In the genomic region with DNA sequence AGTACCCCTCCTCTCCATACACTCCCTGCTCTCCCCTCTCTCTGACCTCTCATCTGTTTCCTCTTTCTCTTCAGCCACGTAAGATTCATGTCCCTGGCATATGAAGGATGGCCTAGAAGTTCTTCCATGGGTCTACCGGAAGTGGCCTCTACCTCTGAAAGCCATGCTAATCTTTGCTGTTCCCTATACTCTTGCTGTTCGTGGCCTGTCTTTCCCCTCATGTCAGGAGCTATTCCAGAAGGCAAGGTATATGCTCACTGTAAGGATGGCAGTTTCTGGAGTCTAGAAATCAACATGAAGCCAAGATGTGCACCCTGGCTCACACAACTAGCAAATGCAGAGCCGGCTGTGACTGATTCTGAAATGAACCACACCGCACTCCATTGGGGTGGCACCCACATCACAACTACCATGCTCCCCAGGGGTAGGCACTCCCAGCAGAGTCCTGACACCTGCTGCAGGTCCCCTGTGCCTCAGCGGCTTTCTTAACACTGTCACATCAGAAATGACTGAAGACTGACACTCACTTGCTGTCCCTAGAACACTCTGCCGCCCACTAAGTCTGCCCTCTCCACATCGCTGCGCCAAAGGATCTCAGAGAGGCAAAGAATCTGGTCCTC, we compare ENCODE assay signal across 8 mouse cellular contexts. TPM values are rescaled to one million over a fixed set of nuclear protein-coding genes. Genes with fewer than 3 reads are reported as not detected.
DNase-seq lines count a peak whose midpoint lies in the region; ATAC-seq lines count a peak whose summit lies in the region.

No protein-coding gene starts in this region.

- peaks cover 14% of the 10 kb centered on the region; the same call in 1 of the 2 replicates for H3K36me3 ChIP-seq in lung, embryonic 15.5 days
- peaks cover 9% of the 10 kb centered on the region for H3K36me3 ChIP-seq in embryonic facial prominence, embryonic 13.5 days
- no peaks in the 10 kb centered on the region for H3K36me3 ChIP-seq in limb, embryonic 11.5 days (ENCODE audit: control insufficient read depth, insufficient read depth, low read length)
- H3K36me3 ChIP-seq in stomach, embryonic 14.5 days (ENCODE audit: control insufficient read depth, insufficient read depth, low read length) = peaks cover 16% of the 10 kb centered on the region

- H3K4me1 ChIP-seq in lung, embryonic 15.5 days = peaks cover 11% of the 10 kb centered on the region
- peaks cover 21% of the 10 kb centered on the region for H3K4me1 ChIP-seq in embryonic facial prominence, embryonic 13.5 days
- peaks cover 4% of the 10 kb centered on the region; the same call in 1 of the 2 replicates for H3K4me1 ChIP-seq in limb, embryonic 11.5 days (ENCODE audit: control insufficient read depth, insufficient read depth, low read length)
- peaks cover 18% of the 10 kb centered on the region for H3K4me1 ChIP-seq in stomach, embryonic 14.5 days (ENCODE audit: control insufficient read depth, insufficient read depth, low read length)

- ATAC-seq in lung, embryonic 15.5 days (ENCODE audit: borderline replicate concordance, extremely low read depth, low FRiP score, low TSS enrichment) = no peak; the same call in 1 of the 2 replicates
- ATAC-seq in embryonic facial prominence, embryonic 13.5 days (ENCODE audit: insufficient number of reproducible peaks, insufficient read depth, low FRiP score, low TSS enrichment, low read depth) = no peak
- no peak for ATAC-seq in limb, embryonic 11.5 days (ENCODE audit: insufficient number of reproducible peaks, low FRiP score, low TSS enrichment, low read depth)
- no peak for ATAC-seq in stomach, embryonic 14.5 days (ENCODE audit: insufficient number of reproducible peaks, insufficient read depth, low FRiP score, low read depth)

- H3K4me2 ChIP-seq in lung, embryonic 15.5 days = peak overlapping the region; percentile 50
- peak overlapping the region; percentile 52 for H3K4me2 ChIP-seq in embryonic facial prominence, embryonic 13.5 days
- peak overlapping the region; percentile 42; the same call in 1 of the 2 replicates for H3K4me2 ChIP-seq in limb, embryonic 11.5 days (ENCODE audit: low read depth, severe bottlenecking)
- peak overlapping the region; percentile 27; the same call in 1 of the 2 replicates for H3K4me2 ChIP-seq in stomach, embryonic 14.5 days (replicated peaks; ENCODE audit: low read depth, low read length)

- H3K27ac ChIP-seq in lung, embryonic 15.5 days = peak overlapping the region; percentile 70
- H3K27ac ChIP-seq in embryonic facial prominence, embryonic 13.5 days = peak overlapping the region; percentile 41
- no peak overlapping the region for H3K27ac ChIP-seq in limb, embryonic 11.5 days (replicated peaks; ENCODE audit: low read depth, low read length)
- H3K27ac ChIP-seq in stomach, embryonic 14.5 days (ENCODE audit: low read length) = peak overlapping the region; percentile 83; the same call in 1 of the 2 replicates

- DNase-seq in lung, postnatal 36 days = no peak
- peak; percentile 30 for DNase-seq in limb, embryonic 11.5 days (ENCODE audit: low spot score)
- DNase-seq in left cerebral cortex, adult 9 months (ENCODE audit: low spot score in 2 of 2) = no peak
- no peak for DNase-seq in layer of hippocampus, adult 11-12 months (ENCODE audit: low spot score)
- DNase-seq in embryo, embryonic 9.5 days (ENCODE audit: extremely low spot score) = no peak

- no peak overlapping the region for H3K9ac ChIP-seq in lung, embryonic 15.5 days
- H3K9ac ChIP-seq in embryonic facial prominence, embryonic 13.5 days = 0 out of 2 replicates have a peak overlapping the region, but pooled peaks have one; percentile 51
- H3K9ac ChIP-seq in limb, embryonic 11.5 days (ENCODE audit: low read length) = no peak overlapping the region
- no peak overlapping the region for H3K9ac ChIP-seq in stomach, embryonic 14.5 days (replicated peaks; ENCODE audit: low read depth, low read length)

- no peaks in the 10 kb centered on the region for H3K9me3 ChIP-seq in lung, embryonic 15.5 days
- H3K9me3 ChIP-seq in embryonic facial prominence, embryonic 13.5 days = no peaks in the 10 kb centered on the region
- no peaks in the 10 kb centered on the region for H3K9me3 ChIP-seq in limb, embryonic 11.5 days (ENCODE audit: control insufficient read depth, low read length)
- H3K9me3 ChIP-seq in stomach, embryonic 14.5 days (ENCODE audit: control insufficient read depth, low read depth, low read length) = no peaks in the 10 kb centered on the region

- no peak overlapping the region for H3K4me3 ChIP-seq in lung, embryonic 15.5 days
- no peak overlapping the region; the same call in 1 of the 2 replicates for H3K4me3 ChIP-seq in embryonic facial prominence, embryonic 13.5 days
- H3K4me3 ChIP-seq in limb, embryonic 11.5 days (ENCODE audit: low read depth, low read length) = no peak overlapping the region
- H3K4me3 ChIP-seq in stomach, embryonic 14.5 days (ENCODE audit: low read depth, low read length) = no peak overlapping the region

- H3K27me3 ChIP-seq in lung, embryonic 15.5 days = no peaks in the 10 kb centered on the region
- no peaks in the 10 kb centered on the region for H3K27me3 ChIP-seq in embryonic facial prominence, embryonic 13.5 days
- no peaks in the 10 kb centered on the region for H3K27me3 ChIP-seq in limb, embryonic 11.5 days (ENCODE audit: control insufficient read depth, insufficient read depth, low read length)
- H3K27me3 ChIP-seq in stomach, embryonic 14.5 days (ENCODE audit: control insufficient read depth, insufficient read depth, low read length) = no peaks in the 10 kb centered on the region

- 35% methylated on average over 9 of the region's 9 CpGs for WGBS in lung, embryonic 15.5 days
- 35% methylated on average over 9 of the region's 9 CpGs for WGBS in embryonic facial prominence, embryonic 13.5 days
- 26% methylated on average over 9 of the region's 9 CpGs for WGBS in limb, embryonic 11.5 days
- WGBS in stomach, embryonic 14.5 days = 34% methylated on average over 9 of the region's 9 CpGs

RNA-seq across cellular contexts. Expression of a gene that starts 9.4 kb away (rescaled TPM):
- polyA plus RNA-seq in lung, embryonic 15.5 days (2015; fragmentation: Nextera tagmentation; extraction: Ambion mirVana) = 52.3 and 54.0 TPM in 2 replicates
- polyA plus RNA-seq in embryonic facial prominence, embryonic 13.5 days (2015; fragmentation: Nextera tagmentation; extraction: Ambion mirVana) = 34.2 and 41.9 TPM in 2 replicates
- 36.9 and 37.6 TPM in 2 replicates for polyA plus RNA-seq in limb, embryonic 11.5 days (2014; fragmentation: Nextera tagmentation; extraction: Ambion mirVana)
- 45.4 and 47.9 TPM in 2 replicates for polyA plus RNA-seq in stomach, embryonic 14.5 days (2014; fragmentation: Nextera tagmentation; extraction: Ambion mirVana)

RNA-seq across cellular contexts. Expression of a gene that starts 39.3 kb away (rescaled TPM):
- polyA plus RNA-seq in lung, embryonic 15.5 days (2015; fragmentation: Nextera tagmentation; extraction: Ambion mirVana) = 11.4 and 11.5 TPM in 2 replicates
- 11.6 and 13.4 TPM in 2 replicates for polyA plus RNA-seq in embryonic facial prominence, embryonic 13.5 days (2015; fragmentation: Nextera tagmentation; extraction: Ambion mirVana)
- polyA plus RNA-seq in limb, embryonic 11.5 days (2014; fragmentation: Nextera tagmentation; extraction: Ambion mirVana) = 0.85 and 1.3 TPM in 2 replicates
- polyA plus RNA-seq in stomach, embryonic 14.5 days (2014; fragmentation: Nextera tagmentation; extraction: Ambion mirVana) = 33.2 and 35.2 TPM in 2 replicates

RNA-seq across cellular contexts. Expression of a gene that starts 39.5 kb away (rescaled TPM):
- polyA plus RNA-seq in lung, embryonic 15.5 days (2015; fragmentation: Nextera tagmentation; extraction: Ambion mirVana) = 0.35 and 0.75 TPM in 2 replicates
- polyA plus RNA-seq in embryonic facial prominence, embryonic 13.5 days (2015; fragmentation: Nextera tagmentation; extraction: Ambion mirVana) = 0.39 and 0.61 TPM in 2 replicates
- polyA plus RNA-seq in limb, embryonic 11.5 days (2014; fragmentation: Nextera tagmentation; extraction: Ambion mirVana) = 0.32 and 0.48 TPM in 2 replicates
- polyA plus RNA-seq in stomach, embryonic 14.5 days (2014; fragmentation: Nextera tagmentation; extraction: Ambion mirVana) = 1.2 and 1.4 TPM in 2 replicates

RNA-seq across cellular contexts. Expression of a gene that starts 52.9 kb away (rescaled TPM):
- 858 and 992 TPM in 2 replicates for polyA plus RNA-seq in lung, embryonic 15.5 days (2015; fragmentation: Nextera tagmentation; extraction: Ambion mirVana)
- polyA plus RNA-seq in embryonic facial prominence, embryonic 13.5 days (2015; fragmentation: Nextera tagmentation; extraction: Ambion mirVana) = 1,381 and 1,602 TPM in 2 replicates
- 2,345 and 2,452 TPM in 2 replicates for polyA plus RNA-seq in limb, embryonic 11.5 days (2014; fragmentation: Nextera tagmentation; extraction: Ambion mirVana)
- 1,102 and 1,256 TPM in 2 replicates for polyA plus RNA-seq in stomach, embryonic 14.5 days (2014; fragmentation: Nextera tagmentation; extraction: Ambion mirVana)

RNA-seq across cellular contexts. Expression of a gene that starts 58.0 kb away (rescaled TPM):
- 0.14 TPM in 1 of 2 replicates, not detected in the other for polyA plus RNA-seq in lung, embryonic 15.5 days (2015; fragmentation: Nextera tagmentation; extraction: Ambion mirVana)
- polyA plus RNA-seq in embryonic facial prominence, embryonic 13.5 days (2015; fragmentation: Nextera tagmentation; extraction: Ambion mirVana) = 0.18 and 0.32 TPM in 2 replicates
- 0.53 and 0.68 TPM in 2 replicates for polyA plus RNA-seq in limb, embryonic 11.5 days (2014; fragmentation: Nextera tagmentation; extraction: Ambion mirVana)
- 0.17 TPM in 1 of 2 replicates, not detected in the other for polyA plus RNA-seq in stomach, embryonic 14.5 days (2014; fragmentation: Nextera tagmentation; extraction: Ambion mirVana)
